22 mouse cellular contexts compared by ENCODE assay signal in the genomic region with DNA sequence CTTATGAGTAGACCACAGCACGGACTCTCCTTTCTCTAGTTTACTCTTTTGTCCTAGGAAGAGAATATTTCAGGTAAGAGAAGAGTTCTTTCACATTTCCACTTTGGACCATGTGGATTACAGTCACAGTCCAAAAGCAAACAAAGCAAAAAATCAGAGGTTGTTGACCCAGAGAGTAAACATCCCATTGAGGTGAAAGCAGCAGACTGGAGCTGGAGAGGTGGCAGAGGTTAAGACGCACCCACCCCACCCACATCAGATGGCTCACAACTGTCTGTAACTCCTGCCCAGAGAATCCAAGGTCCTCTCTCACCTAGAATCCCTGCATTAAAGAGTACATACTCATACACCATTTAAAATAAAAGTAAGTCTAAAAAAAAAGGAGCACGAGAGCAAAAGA.
DNase-seq lines count a peak whose midpoint lies in the region; ATAC-seq and TF ChIP-seq lines count a peak whose summit lies in the region.
"Had no signal": no experiment of that assay in that cellular context is flagged by ENCODE, and none has a peak within 500 bp of the region (broad histone marks: within the 10 kb centered on the region; RNA-seq: fewer than 3 reads in every experiment).

No protein-coding gene starts in this region.

- no peak overlapping the region for H3K4me3 ChIP-seq in kidney, embryonic 14.5 days (ENCODE audit: low read length)
- no peak overlapping the region for H3K4me3 ChIP-seq in intestine, embryonic 16.5 days (ENCODE audit: low read length)
- no peak overlapping the region for H3K4me3 ChIP-seq in liver, postnatal 0 days (ENCODE audit: low read depth, low read length)
- H3K4me3 ChIP-seq: heart, adult 2 months; hindbrain, embryonic 13.5 days; megakaryocyte, embryonic 14.5 days; midbrain, embryonic 13.5 days had no signal

- H3K36me3 ChIP-seq in kidney, embryonic 14.5 days (ENCODE audit: control insufficient read depth, insufficient read depth, low read length), result no peaks in the 10 kb centered on the region
- no peaks in the 10 kb centered on the region for H3K36me3 ChIP-seq in intestine, embryonic 16.5 days (ENCODE audit: control insufficient read depth, insufficient read depth, low read length)
- no peaks in the 10 kb centered on the region for H3K36me3 ChIP-seq in liver, postnatal 0 days (replicated peaks; ENCODE audit: insufficient read depth, low read length)
- H3K36me3 ChIP-seq: hindbrain, embryonic 13.5 days; midbrain, embryonic 13.5 days had no signal

- H3K9me3 ChIP-seq in kidney, embryonic 14.5 days (ENCODE audit: control insufficient read depth, low read length), result no peaks in the 10 kb centered on the region
- no peaks in the 10 kb centered on the region for H3K9me3 ChIP-seq in intestine, embryonic 16.5 days (ENCODE audit: control insufficient read depth, low read length)
- no peaks in the 10 kb centered on the region for H3K9me3 ChIP-seq in liver, postnatal 0 days (ENCODE audit: low read length)
- H3K9me3 ChIP-seq: hindbrain, embryonic 13.5 days; megakaryocyte, embryonic 14.5 days; midbrain, embryonic 13.5 days had no signal

- no peaks in the 10 kb centered on the region for H3K27me3 ChIP-seq in kidney, embryonic 14.5 days (ENCODE audit: control insufficient read depth, insufficient read depth, low read length)
- no peaks in the 10 kb centered on the region for H3K27me3 ChIP-seq in intestine, embryonic 16.5 days (replicated peaks; ENCODE audit: control insufficient read depth, insufficient read depth, low read length)
- H3K27me3 ChIP-seq in liver, postnatal 0 days (ENCODE audit: insufficient read depth, low read length), result no peaks in the 10 kb centered on the region
- H3K27me3 ChIP-seq: hindbrain, embryonic 13.5 days; megakaryocyte, embryonic 14.5 days; midbrain, embryonic 13.5 days had no signal

- H3K4me2 ChIP-seq in kidney, embryonic 14.5 days (replicated peaks; ENCODE audit: low read depth, low read length), result no peak overlapping the region
- no peak overlapping the region for H3K4me2 ChIP-seq in intestine, embryonic 16.5 days (ENCODE audit: low read depth, low read length)
- H3K4me2 ChIP-seq in liver, postnatal 0 days (ENCODE audit: low read depth, low read length), result no peak overlapping the region
- H3K4me2 ChIP-seq: hindbrain, embryonic 13.5 days; lung, embryonic 14.5 days; midbrain, embryonic 13.5 days had no signal

- no peak overlapping the region for H3K9ac ChIP-seq in kidney, embryonic 14.5 days (ENCODE audit: low read depth, low read length)
- H3K9ac ChIP-seq in intestine, embryonic 16.5 days (ENCODE audit: low read depth, low read length), result no peak overlapping the region
- no peak overlapping the region for H3K9ac ChIP-seq in liver, postnatal 0 days (replicated peaks)
- H3K9ac ChIP-seq: hindbrain, embryonic 13.5 days; lung, embryonic 14.5 days; midbrain, embryonic 13.5 days had no signal

- DNase-seq in kidney, adult 11 months, result peak; percentile 73
- peak; percentile 44 to 85 for DNase-seq in kidney, postnatal 25 days
- peak; percentile 18 for DNase-seq in liver, postnatal 0 days
- no peak for DNase-seq in cerebellum, adult 18-20 months
- no peak for DNase-seq in T-cell, adult 2 months (ENCODE audit: low spot score)
- DNase-seq in ovary, postnatal 10 days (ENCODE audit: low spot score), result no peak
- DNase-seq: adrenal gland, postnatal 36 days; cerebellum, adult 11-12 months; cerebellum, postnatal 14 days; gastrocnemius, postnatal 25 days; heart, adult 2 months; lung, embryonic 14.5 days; lung, postnatal 36 days; right cerebral cortex, postnatal 25 days; thymus, adult 18-20 months; thymus, postnatal 4 days had no signal

- no peak for TF ChIP-seq CTCF in liver, postnatal 0 days (IDR thresholded peaks at IDR 0.05; ENCODE audit: low read depth)

- H3K27ac ChIP-seq in kidney, embryonic 14.5 days (ENCODE audit: low read depth, low read length), result no peak overlapping the region
- no peak overlapping the region for H3K27ac ChIP-seq in intestine, embryonic 16.5 days (ENCODE audit: low read length)
- H3K27ac ChIP-seq in liver, postnatal 0 days (ENCODE audit: low read depth), result peak overlapping the region; percentile 84
- H3K27ac ChIP-seq: heart, adult 2 months; hindbrain, embryonic 13.5 days; midbrain, embryonic 13.5 days had no signal

- WGBS in kidney, embryonic 14.5 days, result 91% methylated on average over 3 of the region's 3 CpGs
- 79% methylated on average over 3 of the region's 3 CpGs for WGBS in intestine, embryonic 16.5 days
- WGBS in liver, postnatal 0 days (ENCODE audit: insufficient replicate concordance), result 56% methylated on average over 3 of the region's 3 CpGs

- peak; percentile 62; the same call in 1 of the 2 replicates for TF ChIP-seq EP300 in liver, postnatal 0 days (IDR thresholded peaks at IDR 0.05; ENCODE audit: low read depth)

- H3K4me1 ChIP-seq in kidney, embryonic 14.5 days (ENCODE audit: control insufficient read depth, insufficient read depth, low read length), result no peaks in the 10 kb centered on the region
- H3K4me1 ChIP-seq in intestine, embryonic 16.5 days (ENCODE audit: control insufficient read depth, insufficient read depth, low read length), result no peaks in the 10 kb centered on the region
- H3K4me1 ChIP-seq in liver, postnatal 0 days (ENCODE audit: insufficient read depth), result 0 out of 2 replicates have a peak, but pooled peaks cover 3% of the 10 kb centered on the region
- H3K4me1 ChIP-seq: megakaryocyte, embryonic 14.5 days had no signal

- ATAC-seq in kidney, embryonic 14.5 days (ENCODE audit: low FRiP score, low TSS enrichment), result no peak
- ATAC-seq in intestine, embryonic 16.5 days, result peak; percentile 84
- ATAC-seq in liver, postnatal 0 days, result peak; percentile 86
- ATAC-seq: inflammation-experienced regulatory T-cells, adult 6 months; midbrain, embryonic 13.5 days had no signal

Comparison
In these comparisons a context has a peak if more than half of its experiments do, and no peak if none do; other contexts are left out.
1. DNase-seq: peak in kidney, adult 11 months (single experiment), kidney, postnatal 25 days (2 of 2) and liver, postnatal 0 days (single experiment); none in cerebellum, adult 18-20 months (0 of 2), T-cell, adult 2 months (single experiment) and ovary, postnatal 10 days (single experiment).